Mouse (Mus musculus): ENCODE results near the gene Itgal.
"Not testable (repeated sequence)": the region's sequence is repeated elsewhere in the genome, so short reads cannot be mapped to it uniquely, and the experiment has no call there.

The Itgal gene

GRCm38 (mm10) chr7:127342332-127342731 lies 46.3 kb downstream of the Itgal start:
- no peak for DNase-seq (ENCODE audit: low read depth, low spot score)

GRCm38 (mm10) chr7:127342888-127343287 lies 46.8 kb downstream of the Itgal start:
- DNase-seq (ENCODE audit: low read depth, low spot score): no peak

- no peak for DNase-seq (ENCODE audit: low read depth, low spot score)
These were observed 47.4 kb downstream of the Itgal start for GRCm38 (mm10) chr7:127343351-127344019.

GRCm38 (mm10) chr7:127344371-127344770 lies 48.3 kb downstream of the Itgal start:
- no peak for DNase-seq (ENCODE audit: low read depth, low spot score)

- no peak for DNase-seq (ENCODE audit: low read depth, low spot score)
These were observed 49.0 kb downstream of the Itgal start for GRCm38 (mm10) chr7:127345092-127345491.

- DNase-seq (ENCODE audit: low read depth, low spot score): peak; percentile 59
These were observed 49.7 kb downstream of the Itgal start, which contains the start of gene Zfp768 for GRCm38 (mm10) chr7:127345512-127346325. Zfp768 (minus strand) TSS chr7:127345589.

GRCm38 (mm10) chr7:127346676-127347075 lies 50.6 kb downstream of the Itgal start:
- DNase-seq (ENCODE audit: low read depth, low spot score): no peak

GRCm38 (mm10) chr7:127351230-127352004 lies 55.4 kb downstream of the Itgal start:
- DNase-seq (ENCODE audit: low read depth, low spot score): no peak

- no peak for DNase-seq (ENCODE audit: low read depth, low spot score)
These were observed 59.7 kb downstream of the Itgal start for GRCm38 (mm10) chr7:127355796-127356195.

GRCm38 (mm10) chr7:127357871-127358270 lies 61.8 kb downstream of the Itgal start:
- DNase-seq (ENCODE audit: low read depth, low spot score): no peak

GRCm38 (mm10) chr7:127358472-127358871 lies 62.4 kb downstream of the Itgal start:
- no peak for DNase-seq (ENCODE audit: low read depth, low spot score)

GRCm38 (mm10) chr7:127360265-127360664 lies 64.2 kb downstream of the Itgal start:
- no peak for DNase-seq (ENCODE audit: low read depth, low spot score)

- no peak for DNase-seq (ENCODE audit: low read depth, low spot score)
These were observed 65.4 kb downstream of the Itgal start for GRCm38 (mm10) chr7:127361449-127361848.

- DNase-seq (ENCODE audit: low read depth, low spot score): peak; percentile 56
These were observed 66.4 kb downstream of the Itgal start for GRCm38 (mm10) chr7:127362418-127362817.

- no peak for DNase-seq (ENCODE audit: low read depth, low spot score)
These were observed 67.4 kb downstream of the Itgal start for GRCm38 (mm10) chr7:127363475-127363921.

GRCm38 (mm10) chr7:127364166-127364565 lies 68.1 kb downstream of the Itgal start:
- no peak for DNase-seq (ENCODE audit: low read depth, low spot score)

- DNase-seq (ENCODE audit: low read depth, low spot score): no peak
These were observed 70.2 kb downstream of the Itgal start for GRCm38 (mm10) chr7:127366249-127366648.

GRCm38 (mm10) chr7:127371213-127371612 lies 75.2 kb downstream of the Itgal start:
- no peak for DNase-seq (ENCODE audit: low read depth, low spot score)

GRCm38 (mm10) chr7:127371870-127372269 lies 75.8 kb downstream of the Itgal start:
- DNase-seq (ENCODE audit: low read depth, low spot score): not testable (repeated sequence)

- peak; percentile 95 for DNase-seq (ENCODE audit: low read depth, low spot score)
These were observed 79.5 kb downstream of the Itgal start, which contains the start of gene Zfp747 for GRCm38 (mm10) chr7:127375271-127376245. Zfp747 (minus strand) TSS chr7:127376050.

All from c-Kit-negative CD71-positive TER-119-positive erythroid progenitor cells, embryonic 14.5 days (primary cell).